Mouse (Mus musculus): Measurements from ENCODE around the gene Zbtb17. TPM values are rescaled to one million over a fixed set of nuclear protein-coding genes. Genes with fewer than 3 reads are reported as not detected.

Zbtb17 gene
- polyA plus RNA-seq, 1 experiment = 26.3 TPM

GRCm38 (mm10) chr4:141458236-141458635 is 13.8 kb downstream of the Zbtb17 start:
- peak; percentile 49 for DNase-seq (ENCODE audit: low spot score)

- no peak for DNase-seq (ENCODE audit: low spot score)
Measured at GRCm38 (mm10) chr4:141458888-141459287, 14.4 kb downstream of the Zbtb17 start.

- DNase-seq (ENCODE audit: low spot score) = no peak
Measured at GRCm38 (mm10) chr4:141459766-141460165, 15.3 kb downstream of the Zbtb17 start.

- DNase-seq (ENCODE audit: low spot score) = no peak
Measured at GRCm38 (mm10) chr4:141460481-141460880, 16.0 kb downstream of the Zbtb17 start.

GRCm38 (mm10) chr4:141461088-141461487 is 16.6 kb downstream of the Zbtb17 start:
- no peak for DNase-seq (ENCODE audit: low spot score)

- DNase-seq (ENCODE audit: low spot score) = no peak
Measured at GRCm38 (mm10) chr4:141461576-141461975, 17.1 kb downstream of the Zbtb17 start.

GRCm38 (mm10) chr4:141463472-141463871 is 19.0 kb downstream of the Zbtb17 start:
- no peak for DNase-seq (ENCODE audit: low spot score)

GRCm38 (mm10) chr4:141464722-141465121 is 20.3 kb downstream of the Zbtb17 start:
- DNase-seq (ENCODE audit: low spot score) = no peak

- DNase-seq (ENCODE audit: low spot score) = peak; percentile 24
Measured at GRCm38 (mm10) chr4:141465512-141466288, 21.2 kb downstream of the Zbtb17 start.

- no peak for DNase-seq (ENCODE audit: low spot score)
Measured at GRCm38 (mm10) chr4:141466289-141466795, 21.9 kb downstream of the Zbtb17 start.

GRCm38 (mm10) chr4:141466844-141467580 is 22.6 kb downstream of the Zbtb17 start:
- no peak for DNase-seq (ENCODE audit: low spot score)

GRCm38 (mm10) chr4:141467581-141467927 is 23.1 kb downstream of the Zbtb17 start:
- no peak for DNase-seq (ENCODE audit: low spot score)

GRCm38 (mm10) chr4:141468576-141468975 is 24.1 kb downstream of the Zbtb17 start:
- DNase-seq (ENCODE audit: low spot score) = peak; percentile 28

- no peak for DNase-seq (ENCODE audit: low spot score)
Measured at GRCm38 (mm10) chr4:141469343-141469742, 24.9 kb downstream of the Zbtb17 start.

GRCm38 (mm10) chr4:141471491-141471890 is 27.0 kb downstream of the Zbtb17 start:
- no peak for DNase-seq (ENCODE audit: low spot score)

- no peak for DNase-seq (ENCODE audit: low spot score)
Measured at GRCm38 (mm10) chr4:141472641-141473321, 28.3 kb downstream of the Zbtb17 start.

GRCm38 (mm10) chr4:141474431-141474830 is 30.0 kb downstream of the Zbtb17 start:
- DNase-seq (ENCODE audit: low spot score) = no peak

GRCm38 (mm10) chr4:141477681-141478102 is 33.2 kb downstream of the Zbtb17 start:
- peak; percentile 23 for DNase-seq (ENCODE audit: low spot score)

GRCm38 (mm10) chr4:141478225-141478624 is 33.8 kb downstream of the Zbtb17 start:
- DNase-seq (ENCODE audit: low spot score) = no peak

- DNase-seq (ENCODE audit: low spot score) = no peak
Measured at GRCm38 (mm10) chr4:141478794-141479193, 34.3 kb downstream of the Zbtb17 start.

GRCm38 (mm10) chr4:141479411-141479810 is 35.0 kb downstream of the Zbtb17 start:
- DNase-seq (ENCODE audit: low spot score) = no peak

GRCm38 (mm10) chr4:141484071-141484470 is 39.6 kb downstream of the Zbtb17 start:
- DNase-seq (ENCODE audit: low spot score) = no peak

Measured in urinary bladder, adult 2 months (tissue).